Mouse (Mus musculus): Measurements from ENCODE around the gene Lat. TPM values are rescaled to one million over a fixed set of nuclear protein-coding genes. Genes with fewer than 3 reads are reported as not detected.

The Lat gene
- polyA plus RNA-seq, 1 experiment: 0.57 TPM

- Histone ChIP-seq H3K4me1 (ENCODE audit: control insufficient read depth, insufficient read depth, low read length) (peaks cover 9% of the 10 kb centered on the region), H3K4me3 (ENCODE audit: control insufficient read depth, low read depth, low read length) (peak within 1 kb of the TSS; percentile 84), H3K36me3 (ENCODE audit: control insufficient read depth, insufficient read depth, low read length) (no peaks in the 10 kb centered on the region), H3K27me3 (ENCODE audit: control insufficient read depth, insufficient read depth, low read length) (no peaks in the 10 kb centered on the region), H3K27ac (ENCODE audit: control insufficient read depth, insufficient read depth, low read depth, low read length) (peak within 1 kb of the TSS; percentile 4; the same call in 1 of the 2 replicates)
- TF ChIP-seq CTCF (IDR thresholded peaks at IDR 0.05; ENCODE audit: control insufficient read depth, insufficient read depth, insufficient replicate concordance, low read depth, low read length): peak; percentile 38; the same call in 1 of the 2 replicates
- TF ChIP-seq POLR2A (IDR thresholded peaks at IDR 0.05; ENCODE audit: control insufficient read depth, low read depth, low read length): peak; percentile 55; the same call in 1 of the 2 replicates
Measured at GRCm38 (mm10) chr7:126377278-126378158, 8.1 kb upstream of the Lat start, which contains the start of gene Spns1. Gene Spns1, minus strand, starts transcription at chr7:126377450.

- Histone ChIP-seq H3K36me3 (ENCODE audit: control insufficient read depth, insufficient read depth, low read length) (no peaks in the 10 kb centered on the region), H3K27me3 (ENCODE audit: control insufficient read depth, insufficient read depth, low read length) (no peaks in the 10 kb centered on the region), H3K4me1 (ENCODE audit: control insufficient read depth, insufficient read depth, low read length) (peaks cover 9% of the 10 kb centered on the region), H3K27ac (ENCODE audit: control insufficient read depth, insufficient read depth, low read depth, low read length) (peak overlapping the region; percentile 4; the same call in 1 of the 2 replicates), H3K4me3 (ENCODE audit: control insufficient read depth, low read depth, low read length) (peak overlapping the region; percentile 84)
- TF ChIP-seq POLR2A (IDR thresholded peaks at IDR 0.05; ENCODE audit: control insufficient read depth, low read depth, low read length) (no peak; the same call in 1 of the 2 replicates), CTCF (IDR thresholded peaks at IDR 0.05; ENCODE audit: control insufficient read depth, insufficient read depth, insufficient replicate concordance, low read depth, low read length) (no peak)
Measured at GRCm38 (mm10) chr7:126376903-126377277, 7.5 kb upstream of the Lat start.

- TF ChIP-seq CTCF (IDR thresholded peaks at IDR 0.05; ENCODE audit: control insufficient read depth, insufficient read depth, insufficient replicate concordance, low read depth, low read length): no peak
- no peaks in the 10 kb centered on the region for H3K27me3 ChIP-seq (ENCODE audit: control insufficient read depth, insufficient read depth, low read length)
- H3K4me3 ChIP-seq (ENCODE audit: control insufficient read depth, low read depth, low read length): no peak overlapping the region
- peaks cover 9% of the 10 kb centered on the region for H3K4me1 ChIP-seq (ENCODE audit: control insufficient read depth, insufficient read depth, low read length)
- no peak overlapping the region for H3K27ac ChIP-seq (ENCODE audit: control insufficient read depth, insufficient read depth, low read depth, low read length)
- H3K36me3 ChIP-seq (ENCODE audit: control insufficient read depth, insufficient read depth, low read length): no peaks in the 10 kb centered on the region
Measured at GRCm38 (mm10) chr7:126375012-126375411, 5.6 kb upstream of the Lat start.

GRCm38 (mm10) chr7:126374526-126374925 lies 5.2 kb upstream of the Lat start:
- H3K27me3 ChIP-seq (ENCODE audit: control insufficient read depth, insufficient read depth, low read length): no peaks in the 10 kb centered on the region
- H3K27ac ChIP-seq (ENCODE audit: control insufficient read depth, insufficient read depth, low read depth, low read length): no peak overlapping the region
- peaks cover 9% of the 10 kb centered on the region for H3K4me1 ChIP-seq (ENCODE audit: control insufficient read depth, insufficient read depth, low read length)
- TF ChIP-seq POLR2A (IDR thresholded peaks at IDR 0.05; ENCODE audit: control insufficient read depth, low read depth, low read length) (no peak), CTCF (IDR thresholded peaks at IDR 0.05; ENCODE audit: control insufficient read depth, insufficient read depth, insufficient replicate concordance, low read depth, low read length) (no peak)
- no peaks in the 10 kb centered on the region for H3K36me3 ChIP-seq (ENCODE audit: control insufficient read depth, insufficient read depth, low read length)
- H3K4me3 ChIP-seq (ENCODE audit: control insufficient read depth, low read depth, low read length): no peak overlapping the region

- Histone ChIP-seq H3K27ac (ENCODE audit: control insufficient read depth, insufficient read depth, low read depth, low read length) (no peak overlapping the region), H3K4me3 (ENCODE audit: control insufficient read depth, low read depth, low read length) (peak overlapping the region; percentile 27), H3K36me3 (ENCODE audit: control insufficient read depth, insufficient read depth, low read length) (no peaks in the 10 kb centered on the region), H3K4me1 (ENCODE audit: control insufficient read depth, insufficient read depth, low read length) (peaks cover 12% of the 10 kb centered on the region), H3K27me3 (ENCODE audit: control insufficient read depth, insufficient read depth, low read length) (no peaks in the 10 kb centered on the region)
- TF ChIP-seq CTCF (IDR thresholded peaks at IDR 0.05; ENCODE audit: control insufficient read depth, insufficient read depth, insufficient replicate concordance, low read depth, low read length) (no peak), POLR2A (IDR thresholded peaks at IDR 0.05; ENCODE audit: control insufficient read depth, low read depth, low read length) (no peak)
Measured at GRCm38 (mm10) chr7:126373007-126373406, 3.6 kb upstream of the Lat start.

- H3K27ac ChIP-seq (ENCODE audit: control insufficient read depth, insufficient read depth, low read depth, low read length): no peak overlapping the region
- no peaks in the 10 kb centered on the region for H3K27me3 ChIP-seq (ENCODE audit: control insufficient read depth, insufficient read depth, low read length)
- TF ChIP-seq CTCF (IDR thresholded peaks at IDR 0.05; ENCODE audit: control insufficient read depth, insufficient read depth, insufficient replicate concordance, low read depth, low read length) (no peak), POLR2A (IDR thresholded peaks at IDR 0.05; ENCODE audit: control insufficient read depth, low read depth, low read length) (no peak)
- H3K4me1 ChIP-seq (ENCODE audit: control insufficient read depth, insufficient read depth, low read length): peaks cover 3% of the 10 kb centered on the region
- no peak overlapping the region for H3K4me3 ChIP-seq (ENCODE audit: control insufficient read depth, low read depth, low read length)
- H3K36me3 ChIP-seq (ENCODE audit: control insufficient read depth, insufficient read depth, low read length): no peaks in the 10 kb centered on the region
Measured at GRCm38 (mm10) chr7:126368367-126368766, 1.0 kb downstream of the Lat start.

GRCm38 (mm10) chr7:126367636-126368035 lies 1.7 kb downstream of the Lat start:
- TF ChIP-seq CTCF (IDR thresholded peaks at IDR 0.05; ENCODE audit: control insufficient read depth, insufficient read depth, insufficient replicate concordance, low read depth, low read length) (no peak), POLR2A (IDR thresholded peaks at IDR 0.05; ENCODE audit: control insufficient read depth, low read depth, low read length) (no peak)
- no peak overlapping the region for H3K27ac ChIP-seq (ENCODE audit: control insufficient read depth, insufficient read depth, low read depth, low read length)
- H3K36me3 ChIP-seq (ENCODE audit: control insufficient read depth, insufficient read depth, low read length): no peaks in the 10 kb centered on the region
- peaks cover 3% of the 10 kb centered on the region for H3K4me1 ChIP-seq (ENCODE audit: control insufficient read depth, insufficient read depth, low read length)
- no peak overlapping the region for H3K4me3 ChIP-seq (ENCODE audit: control insufficient read depth, low read depth, low read length)
- no peaks in the 10 kb centered on the region for H3K27me3 ChIP-seq (ENCODE audit: control insufficient read depth, insufficient read depth, low read length)
